Mouse (Mus musculus): ENCODE results near the gene Sidt2. TPM values are rescaled to one million over a fixed set of nuclear protein-coding genes. Genes with fewer than 3 reads are reported as not detected.

Gene Sidt2
- polyA plus RNA-seq, 1 experiment from 2014 or later = 64.2 TPM

DNA sequence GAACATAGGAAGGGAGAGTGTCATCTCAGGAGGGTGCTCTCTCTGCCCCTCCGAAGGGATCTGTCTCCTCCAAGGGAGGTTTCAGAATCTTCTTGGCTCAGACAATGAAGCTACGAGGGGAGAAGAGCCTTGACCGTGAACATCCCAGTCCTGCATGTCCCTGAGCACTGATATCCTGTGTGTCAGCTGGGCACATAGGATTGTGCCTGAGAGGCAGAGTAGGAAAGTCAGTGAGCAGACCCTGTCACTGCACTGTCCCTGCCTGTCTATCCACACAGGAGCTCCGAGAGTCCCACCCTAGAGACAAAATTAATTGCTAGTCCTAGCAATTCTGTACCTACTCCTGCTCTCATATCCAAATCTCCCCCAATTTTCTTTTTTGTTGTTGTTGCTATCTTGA, 3.0 kb downstream of the Sidt2 start:
- DNase-seq (ENCODE audit: low spot score) = no peak

DNA sequence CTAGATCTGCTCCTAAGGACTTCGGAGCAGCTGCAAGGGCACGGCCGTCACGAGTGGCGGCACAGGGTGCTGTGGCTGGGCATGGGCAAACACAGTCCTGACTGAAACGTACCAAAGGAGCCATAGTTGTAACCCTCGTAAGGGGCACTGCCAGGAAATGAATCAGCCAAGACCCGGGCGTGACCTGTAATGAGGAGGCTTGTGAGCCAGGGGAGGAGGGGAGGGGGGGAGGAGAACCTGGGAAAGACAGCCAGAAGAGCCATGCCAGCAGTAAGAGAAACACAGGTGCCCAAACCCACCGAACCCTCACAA, 8.2 kb downstream of the Sidt2 start:
- DNase-seq (ENCODE audit: low spot score) = no peak

DNA sequence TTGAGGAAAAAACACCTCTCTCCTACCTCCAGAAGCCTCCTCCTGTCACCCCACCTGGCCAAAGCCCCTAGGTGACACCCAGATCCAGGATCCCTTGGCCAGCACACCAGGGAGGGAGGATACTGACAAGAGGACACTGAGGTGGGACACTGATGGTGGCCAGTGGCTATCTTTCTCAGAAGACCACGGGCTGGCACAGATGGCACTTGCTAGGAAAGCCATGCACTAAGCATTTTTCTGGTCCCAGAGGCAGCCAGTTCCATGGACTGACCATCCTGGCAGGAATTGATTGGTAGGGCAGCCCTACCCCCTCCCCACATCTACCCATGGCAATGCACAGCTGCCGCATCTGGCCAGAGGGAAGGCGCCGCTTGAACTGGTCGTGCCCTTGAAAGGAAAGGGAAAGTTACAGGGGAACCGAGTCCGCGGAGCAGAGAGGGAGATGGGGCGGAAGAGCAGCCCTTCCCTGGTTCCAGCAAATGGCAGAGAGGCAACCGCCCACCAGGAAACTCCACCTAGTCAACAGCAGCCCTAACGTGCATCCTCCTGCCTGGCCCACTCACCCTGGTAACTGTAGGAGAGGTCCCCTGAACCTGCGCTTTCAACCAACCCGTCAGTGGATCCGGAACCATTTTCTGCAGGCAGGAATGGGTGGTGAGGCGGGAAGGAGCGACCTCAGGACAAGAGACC, 8.7 kb downstream of the Sidt2 start:
- DNase-seq (ENCODE audit: low spot score) = peak; percentile 21

DNA sequence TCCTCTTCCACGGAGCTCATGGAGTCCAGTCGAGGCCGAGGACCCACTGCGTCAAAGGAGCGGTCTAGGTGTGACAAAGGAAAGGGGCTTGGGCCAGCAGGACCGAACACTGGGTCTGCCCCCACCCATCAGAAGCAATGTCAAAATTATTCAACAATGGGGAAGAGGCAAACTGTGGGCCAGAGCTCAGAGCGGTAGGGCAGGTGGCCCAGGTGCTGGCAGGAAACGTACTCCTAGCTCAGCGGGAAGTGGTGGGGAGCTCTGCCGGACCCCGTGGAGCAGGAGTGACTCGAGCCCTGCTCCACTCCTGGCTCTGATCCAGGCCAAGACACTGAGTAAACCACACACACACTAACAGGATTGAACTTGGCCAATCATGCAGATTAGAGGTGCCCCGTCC, 9.3 kb downstream of the Sidt2 start:
- peak; percentile 52 for DNase-seq (ENCODE audit: low spot score)

DNA sequence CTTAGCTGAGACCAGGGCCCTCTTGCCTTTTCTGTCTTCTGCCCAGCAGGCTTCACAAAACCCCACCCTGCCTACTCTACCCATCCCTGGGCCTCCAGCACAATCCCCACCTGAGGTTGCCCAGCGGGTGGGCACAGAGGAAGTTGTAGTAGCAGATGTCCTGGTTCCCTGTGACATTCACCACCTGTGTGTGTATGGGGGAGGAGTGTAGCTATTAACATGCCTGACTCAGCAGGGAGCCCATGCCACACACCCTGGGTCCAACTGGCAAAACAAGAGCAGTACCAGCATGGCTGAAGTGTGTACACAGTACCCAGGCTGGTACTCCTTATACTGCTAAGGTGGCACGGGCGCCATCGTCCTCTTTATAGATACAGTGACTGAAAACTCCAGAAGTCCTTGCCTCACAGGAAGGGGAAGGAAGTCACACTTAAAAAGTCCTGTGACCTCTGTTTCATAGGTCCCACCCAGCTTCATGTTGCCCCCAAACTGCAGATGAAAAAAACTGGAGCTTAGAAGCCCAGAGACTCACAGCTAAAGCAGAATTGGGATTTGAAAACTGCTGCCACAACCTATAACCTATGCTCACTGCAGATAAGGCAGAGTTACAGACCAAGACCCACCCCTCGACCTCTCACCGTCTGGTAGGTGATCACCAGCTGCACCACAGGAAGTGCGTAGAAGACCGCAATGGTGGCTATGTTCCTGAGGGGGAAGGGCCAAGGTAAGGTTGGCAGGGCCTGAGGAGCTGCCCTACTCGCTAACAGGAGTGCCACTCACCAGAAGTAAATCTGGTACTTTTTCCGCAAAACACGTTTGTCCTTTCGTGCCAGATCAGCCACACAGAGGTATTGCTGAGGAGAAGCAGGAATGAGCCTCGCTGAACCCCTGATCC, 10.3 kb downstream of the Sidt2 start:
- peak; percentile 92 for DNase-seq (ENCODE audit: low spot score)

DNA sequence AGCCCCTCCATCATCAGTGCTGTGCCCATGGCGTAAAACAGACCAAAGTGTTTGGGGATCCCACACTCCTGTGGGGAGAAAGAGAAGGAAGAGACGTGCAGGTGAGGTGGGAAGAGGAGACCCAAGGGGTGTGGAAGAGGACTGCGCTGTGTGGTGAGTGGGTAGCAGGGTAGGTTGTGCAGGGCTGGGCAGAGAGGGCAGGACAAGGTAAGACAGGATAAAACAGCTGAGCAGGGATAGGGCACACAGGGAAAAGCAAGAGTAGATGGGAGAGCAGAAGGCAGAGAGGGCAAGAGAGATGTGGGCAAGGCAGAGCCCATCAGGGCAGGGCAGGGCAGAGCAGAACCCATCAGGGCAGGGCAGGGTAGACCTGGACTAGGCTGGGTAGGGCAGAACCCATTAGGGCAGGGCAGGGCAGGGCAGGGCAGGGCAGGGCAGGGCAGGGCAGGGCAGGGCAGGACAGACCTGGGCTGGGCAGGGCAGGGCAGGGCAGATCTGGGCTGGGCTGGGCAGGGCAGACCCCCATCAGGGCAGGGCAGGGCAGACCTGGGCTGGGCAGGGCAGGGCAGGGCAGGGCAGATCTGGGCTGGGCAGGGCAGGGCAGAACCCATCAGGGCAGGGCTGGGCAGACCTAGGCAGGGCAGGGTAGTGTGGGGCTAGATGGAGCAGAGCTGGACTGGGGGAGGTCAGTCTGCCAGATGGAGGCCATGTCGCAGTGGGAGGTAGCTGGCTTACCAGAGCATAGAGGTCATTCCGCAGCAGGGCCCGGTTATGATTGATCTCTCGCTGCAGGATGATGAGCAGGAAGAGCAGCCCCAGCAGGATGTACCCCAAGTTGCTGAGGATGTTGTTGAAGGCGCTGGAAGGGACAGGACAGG, 11.2 kb downstream of the Sidt2 start:
- DNase-seq (ENCODE audit: low spot score) = no peak

DNA sequence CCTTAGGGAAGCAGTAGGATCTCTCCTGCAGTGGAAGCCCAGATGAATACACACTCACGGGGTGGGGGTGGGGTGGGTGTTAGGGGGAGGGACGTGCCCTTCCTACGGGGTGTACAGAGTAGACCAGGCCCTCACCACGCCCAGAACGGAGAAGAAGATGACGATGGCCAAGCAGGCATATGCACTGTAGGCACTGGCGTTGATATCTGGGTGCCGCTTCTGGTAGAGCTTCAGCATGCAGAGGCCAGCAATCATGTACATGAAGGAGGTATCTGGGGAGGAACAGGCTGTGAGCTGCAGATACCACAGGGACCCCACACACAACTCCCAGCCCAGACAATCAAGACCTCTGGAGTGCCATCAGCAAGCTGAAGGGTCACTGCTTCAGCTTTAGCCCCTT, 12.1 kb downstream of the Sidt2 start:
- DNase-seq (ENCODE audit: low spot score) = no peak

DNA sequence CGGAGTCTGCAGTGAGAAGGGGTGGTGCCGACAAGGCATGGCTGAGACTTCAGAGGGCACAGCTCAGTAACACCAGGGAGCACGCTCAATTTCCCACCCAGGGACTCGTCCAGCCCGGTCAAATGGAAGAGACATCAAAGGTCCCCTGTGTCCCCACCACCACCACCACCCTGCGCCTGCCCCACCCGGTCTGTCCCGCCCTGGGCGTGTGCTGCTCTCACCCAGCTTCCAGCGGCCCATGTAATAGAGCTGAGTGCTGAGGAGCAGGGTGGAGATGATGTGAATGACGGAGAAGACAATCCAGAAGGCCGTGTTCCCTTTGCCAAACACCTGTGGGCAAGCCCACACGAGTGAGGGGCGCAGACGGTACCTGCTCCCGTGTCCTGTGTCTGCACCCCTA, 12.6 kb downstream of the Sidt2 start:
- DNase-seq (ENCODE audit: low spot score) = no peak

DNA sequence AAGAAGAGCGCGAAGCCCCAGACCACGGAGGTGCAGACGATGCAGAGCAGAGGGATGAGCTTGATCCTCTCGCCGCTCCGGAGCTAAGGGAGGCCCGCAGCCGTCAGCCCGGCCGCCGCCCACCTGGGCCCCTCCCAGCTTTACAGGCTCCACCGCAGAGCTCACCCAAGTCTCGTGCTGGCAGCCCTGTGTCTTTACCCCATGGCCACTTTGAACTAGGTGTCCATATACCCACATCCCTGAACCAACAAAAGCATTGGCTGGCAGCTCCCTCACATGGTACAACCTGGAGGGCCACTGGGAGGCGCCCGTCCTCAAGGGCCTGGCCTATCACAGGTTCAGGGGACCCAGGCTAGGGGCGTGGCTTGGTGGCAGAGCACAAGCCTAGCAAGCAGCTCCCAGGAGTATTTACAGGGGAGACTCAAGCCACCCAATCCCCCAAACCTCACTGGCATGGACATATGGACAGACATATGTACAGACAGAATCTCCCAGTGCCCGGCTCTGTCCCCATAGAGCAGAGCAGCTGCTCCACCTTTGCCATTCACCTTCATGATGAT, 13.6 kb downstream of the Sidt2 start:
- DNase-seq (ENCODE audit: low spot score) = peak; percentile 24

DNA sequence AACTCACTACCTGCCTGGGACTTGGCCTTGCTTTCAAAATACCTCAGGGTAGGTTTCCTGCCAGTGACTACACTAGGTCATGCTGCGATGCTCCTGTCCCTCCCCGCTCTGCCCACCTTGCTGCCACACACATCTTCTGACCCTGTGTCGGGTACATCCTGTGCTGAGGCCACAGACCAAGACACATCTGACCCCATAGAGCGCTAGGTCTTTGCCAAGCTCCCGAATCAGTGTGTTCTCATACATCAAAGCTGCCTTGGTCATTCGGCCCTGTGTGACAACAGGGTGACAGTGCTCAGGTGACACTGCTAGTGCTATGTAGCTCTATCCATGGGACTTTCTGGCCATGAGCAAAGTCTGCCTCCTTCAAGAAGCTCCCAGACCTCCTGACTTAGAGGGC, 15.3 kb downstream of the Sidt2 start:
- DNase-seq (ENCODE audit: low spot score) = no peak

DNA sequence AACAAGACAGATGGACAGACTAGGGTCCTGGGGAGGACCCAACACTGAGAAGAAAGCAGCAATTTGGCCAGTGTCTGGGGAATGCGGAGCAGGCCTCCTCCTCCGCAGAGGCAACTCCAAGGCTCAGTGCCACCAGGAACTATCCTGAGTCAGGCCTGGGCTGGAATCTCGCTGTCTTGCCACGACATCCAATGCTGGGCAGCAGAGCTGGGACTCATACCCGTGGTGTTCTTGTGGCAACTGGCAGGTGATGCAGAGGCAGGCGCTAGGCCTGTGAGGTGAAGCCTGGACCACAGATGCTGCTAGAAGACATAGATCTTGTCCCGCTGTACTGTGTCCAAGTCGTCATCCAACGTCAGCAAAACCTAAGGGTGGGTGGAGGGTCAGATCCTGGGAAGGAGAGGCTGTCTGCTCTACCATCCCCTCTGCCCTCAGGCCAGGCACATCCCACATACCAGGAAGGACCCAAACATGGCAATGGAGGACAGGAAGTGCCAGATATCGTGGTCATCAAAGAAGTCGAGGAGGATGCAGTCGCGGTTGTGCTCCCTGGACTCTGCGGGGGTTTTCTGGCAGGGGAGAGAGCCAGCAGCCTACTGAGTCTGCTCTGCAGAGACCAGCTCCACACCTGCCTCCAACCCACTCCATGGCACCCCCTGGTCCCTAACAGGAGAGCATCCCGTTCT, 16.0 kb downstream of the Sidt2 start:
- no peak for DNase-seq (ENCODE audit: low spot score)

DNA sequence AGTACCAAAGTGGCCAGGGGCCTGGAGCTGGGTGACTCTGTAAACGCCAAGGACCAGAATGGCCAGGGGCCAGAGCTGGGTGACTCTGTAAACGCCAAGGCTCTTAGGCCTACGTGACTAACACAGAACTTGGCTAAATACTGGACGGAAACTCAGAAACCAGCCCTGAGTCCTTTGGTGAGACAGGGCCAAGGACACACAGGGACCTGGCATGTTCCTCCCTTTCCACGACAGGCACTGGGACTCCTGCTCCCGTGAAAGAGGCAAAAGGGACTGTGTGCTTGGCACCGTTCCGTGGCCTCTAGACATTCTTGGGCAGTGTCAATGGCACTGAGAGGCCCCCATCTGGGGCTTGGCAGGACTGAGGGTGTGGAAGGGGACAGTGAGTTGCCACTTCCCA, 17.0 kb downstream of the Sidt2 start:
- no peak for DNase-seq (ENCODE audit: low spot score)

DNA sequence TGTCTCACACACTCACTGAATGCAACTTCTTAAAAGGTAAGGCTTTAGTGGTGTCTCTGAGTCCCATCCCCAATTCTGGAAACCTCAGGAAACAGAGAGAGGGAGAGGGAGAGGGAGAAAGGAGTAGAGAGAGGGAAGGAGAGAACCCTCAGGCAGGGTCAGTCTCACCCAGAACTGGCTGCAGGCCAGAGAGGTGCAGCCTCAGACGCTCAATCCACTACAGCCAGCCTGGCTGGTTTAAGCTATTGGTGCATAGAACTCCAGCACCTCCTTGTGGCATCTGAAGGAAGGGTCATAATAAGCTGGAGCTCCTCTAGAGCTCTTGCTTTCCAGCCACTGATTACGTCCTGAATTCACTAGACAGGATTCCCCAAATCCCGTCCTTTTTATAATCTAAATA, 18.2 kb downstream of the Sidt2 start:
- DNase-seq (ENCODE audit: low spot score) = peak; percentile 70

DNA sequence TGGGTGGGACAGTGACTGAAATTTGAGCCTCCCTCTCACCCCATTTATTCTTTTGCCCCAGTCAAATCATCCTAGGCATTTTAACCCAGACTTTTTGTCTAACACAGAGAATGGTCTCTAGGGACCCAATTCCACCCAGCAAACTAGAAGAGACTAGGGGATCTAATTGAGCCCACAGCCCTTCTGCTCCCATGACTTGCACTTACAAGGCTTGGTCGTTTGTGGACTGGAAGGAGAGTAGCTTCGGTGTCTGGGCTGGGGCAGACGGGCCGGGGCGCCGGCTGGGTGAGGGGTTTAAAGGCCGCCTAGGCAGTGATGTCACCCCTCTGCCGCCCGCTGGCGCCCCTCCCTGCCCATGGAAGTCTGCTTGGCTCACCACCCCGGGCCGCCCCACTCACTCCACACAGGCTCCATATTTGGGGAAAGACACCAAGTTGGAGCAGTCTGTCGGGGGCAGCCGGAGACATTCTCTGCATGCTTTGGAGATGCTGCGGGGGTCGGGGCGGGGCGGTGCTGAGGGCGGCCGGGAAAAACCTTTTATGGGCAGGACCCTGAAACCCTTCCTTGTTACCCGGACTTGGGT, 19.3 kb downstream of the Sidt2 start, which contains the start of gene Tagln:
Gene Tagln (minus strand): TSS at position 431 of the 583 bp plus-strand sequence.
- DNase-seq (ENCODE audit: low spot score) = no peak

DNA sequence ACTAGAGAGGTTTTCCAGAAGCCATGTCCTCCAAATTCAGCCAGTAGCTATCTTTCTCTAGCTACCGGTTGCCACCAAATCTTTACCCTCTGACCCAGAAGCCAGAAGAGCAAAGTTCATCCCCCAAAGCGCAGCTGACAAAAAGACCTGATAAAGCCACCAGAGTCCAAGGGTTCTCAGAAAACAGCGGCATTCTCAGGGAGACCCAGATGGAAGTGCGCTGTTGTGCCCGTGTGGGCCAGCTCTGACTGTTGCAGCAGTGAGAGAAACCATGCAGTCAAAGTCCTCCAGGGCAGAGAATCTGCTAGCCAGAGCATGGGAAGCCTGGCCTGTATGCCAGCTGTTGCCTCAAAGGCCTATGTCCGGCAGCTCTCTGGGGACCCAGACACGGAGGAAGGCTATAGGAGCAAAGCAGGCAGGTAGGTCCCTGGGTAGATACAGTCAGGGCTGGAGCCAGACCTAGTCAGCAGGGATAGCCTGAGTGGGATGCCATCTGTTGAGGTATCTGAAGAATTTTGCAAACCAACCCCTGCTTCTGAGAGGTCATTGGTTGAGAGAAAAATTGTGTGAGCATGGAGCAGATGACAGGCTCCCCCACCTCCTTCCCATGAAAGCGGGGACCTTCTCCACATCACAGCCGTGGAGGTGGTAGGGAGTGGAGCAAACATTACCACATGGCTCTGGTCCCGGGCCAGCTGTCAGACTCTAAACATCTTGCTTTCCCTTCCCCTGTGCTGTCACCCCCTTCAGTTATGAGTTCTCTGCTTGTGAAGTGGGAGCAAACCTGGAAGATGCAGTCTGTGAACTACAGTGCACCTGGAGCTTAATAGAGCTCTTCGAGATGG, 22.3 kb downstream of the Sidt2 start:
- DNase-seq (ENCODE audit: low spot score) = peak; percentile 49

DNA sequence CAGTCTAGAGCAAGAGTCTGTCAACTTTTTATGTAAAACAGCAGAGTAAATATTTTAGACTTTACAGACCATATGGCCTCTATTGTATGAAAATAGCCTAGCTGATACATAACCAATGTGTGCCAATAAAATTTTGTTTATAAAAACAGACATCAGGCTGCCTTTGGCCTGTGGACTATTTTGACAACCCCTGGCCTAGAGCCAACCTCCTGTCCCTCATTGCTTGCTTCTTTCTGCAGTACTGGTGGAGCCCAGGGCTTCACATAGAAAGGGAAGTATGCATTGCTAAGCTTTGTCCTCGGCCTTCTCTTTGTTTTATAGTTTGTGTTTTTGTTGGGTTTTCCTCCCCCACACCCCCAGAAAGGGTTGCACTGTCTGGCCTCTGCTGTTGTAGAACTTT, 23.1 kb downstream of the Sidt2 start:
- DNase-seq (ENCODE audit: low spot score) = no peak

DNA sequence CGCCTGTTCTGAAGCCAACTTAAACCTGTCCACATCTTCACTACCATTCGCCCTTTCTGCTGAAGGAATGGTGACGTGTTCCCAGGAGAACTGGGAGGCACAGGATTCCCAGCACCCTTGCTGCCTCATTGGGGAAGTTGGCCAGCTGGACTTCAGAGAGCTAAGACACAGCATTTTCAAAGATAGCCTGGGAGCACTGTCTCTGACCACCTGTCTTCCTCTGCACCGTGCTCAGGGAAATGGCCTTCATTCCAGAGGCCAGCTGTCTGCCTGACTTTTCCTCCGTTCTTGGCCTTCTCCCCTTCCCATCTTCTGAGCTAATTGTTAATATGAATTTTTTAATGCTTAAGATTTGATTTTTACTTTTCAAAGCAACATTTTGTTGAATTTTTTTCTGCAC, 25.8 kb downstream of the Sidt2 start:
- no peak for DNase-seq (ENCODE audit: low spot score)

DNA sequence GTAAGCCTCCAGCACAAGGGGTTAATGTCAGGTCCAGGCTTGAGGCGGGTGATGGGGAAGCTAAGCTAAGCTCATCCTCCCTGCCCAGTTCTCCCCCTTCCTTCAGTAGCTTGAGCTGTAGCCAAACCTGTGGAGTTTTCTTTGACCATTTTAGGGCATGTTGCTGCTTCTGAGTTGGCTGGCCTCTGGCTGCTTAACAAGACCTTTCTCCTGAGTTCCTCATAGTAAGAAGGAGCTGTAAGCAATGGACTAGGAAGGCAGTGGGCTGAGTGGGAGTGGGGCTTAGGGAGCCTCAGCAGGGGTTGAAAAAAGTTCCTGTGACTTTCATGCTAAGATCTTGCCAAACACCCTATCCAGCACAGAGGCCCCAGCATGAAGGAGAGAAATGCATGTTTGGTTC, 35.2 kb downstream of the Sidt2 start:
- DNase-seq (ENCODE audit: low spot score) = no peak

DNA sequence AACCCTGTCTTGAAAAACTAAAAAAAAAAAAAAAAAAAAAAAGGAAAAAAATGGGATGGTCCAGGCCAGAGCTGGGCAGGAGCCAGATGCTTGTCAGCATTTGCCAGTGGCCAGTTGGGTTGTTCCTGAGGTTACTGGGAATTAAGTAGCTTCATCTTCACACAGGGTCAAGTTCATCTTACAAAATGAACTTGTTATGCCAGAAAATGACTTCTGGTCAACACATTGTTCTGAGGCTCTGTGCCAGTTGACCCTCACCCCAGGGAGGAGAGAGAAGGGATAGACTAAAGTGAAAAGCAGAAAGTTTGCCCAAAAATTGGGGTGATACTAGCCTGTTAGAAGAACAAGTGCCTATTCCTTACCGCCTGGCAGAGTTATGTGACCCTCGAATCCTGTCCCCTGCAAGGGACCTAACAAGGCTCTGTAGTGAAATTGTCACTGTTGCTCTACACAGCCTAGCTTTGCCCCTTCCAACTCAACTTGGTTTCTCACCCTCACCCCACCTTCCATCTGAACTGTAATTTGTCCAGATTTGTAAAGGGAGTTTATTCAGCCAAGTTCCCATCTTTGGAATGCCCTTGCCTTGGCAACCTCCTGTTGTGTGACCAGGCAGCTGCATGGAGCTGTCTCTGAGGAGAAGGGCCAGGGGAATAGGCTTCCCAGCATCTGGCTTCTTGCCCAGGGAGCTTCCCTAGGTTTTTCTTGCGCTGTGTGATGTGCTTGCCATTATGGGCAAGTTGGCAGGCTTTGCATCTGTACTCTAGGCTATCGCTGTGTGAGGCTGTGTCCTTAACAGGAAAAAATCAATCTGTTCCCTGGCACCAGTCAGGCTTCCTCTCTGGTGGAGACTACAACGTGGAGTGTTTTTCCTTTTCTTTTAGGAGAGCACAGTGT, 37.8 kb downstream of the Sidt2 start:
- no peak for DNase-seq (ENCODE audit: low spot score)
